Mouse (Mus musculus): ENCODE results near the gene Coq10b. TPM values are rescaled to one million over a fixed set of nuclear protein-coding genes. Genes with fewer than 3 reads are reported as not detected.
"Not testable (repeated sequence)": the region's sequence is repeated elsewhere in the genome, so short reads cannot be mapped to it uniquely, and the experiment has no call there.

Coq10b gene
- total RNA-seq, 2 experiments from 2014 or later = 24.2 to 67.0 TPM

DNA sequence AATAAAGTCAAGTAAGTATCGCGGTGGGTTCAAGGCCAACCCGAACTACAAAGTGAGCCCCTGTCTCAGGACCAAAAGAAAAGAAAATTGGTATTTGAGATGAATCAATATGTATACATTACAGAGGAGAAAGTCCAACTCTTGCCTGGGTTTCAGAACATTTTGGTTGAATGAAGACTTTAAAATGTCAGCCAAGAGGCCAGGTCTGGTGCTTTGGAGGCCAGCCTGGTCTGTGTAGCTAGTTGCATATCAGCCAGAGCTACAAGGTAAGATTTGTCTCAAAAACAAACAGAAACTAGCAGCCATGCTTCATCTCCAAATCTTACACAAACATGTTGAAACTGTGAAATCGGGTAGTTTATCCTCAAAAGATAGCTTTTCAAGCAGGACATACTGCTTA lies 1.0 kb downstream of the Coq10b start:
- DNase-seq (ENCODE audit: low spot score) = no peak
- intact Hi-C loops (cut with DNase I) = loop anchor here (2.0 kb wide), 1 partner anchor 33 kb away; no protein-coding TSS in a partner anchor

DNA sequence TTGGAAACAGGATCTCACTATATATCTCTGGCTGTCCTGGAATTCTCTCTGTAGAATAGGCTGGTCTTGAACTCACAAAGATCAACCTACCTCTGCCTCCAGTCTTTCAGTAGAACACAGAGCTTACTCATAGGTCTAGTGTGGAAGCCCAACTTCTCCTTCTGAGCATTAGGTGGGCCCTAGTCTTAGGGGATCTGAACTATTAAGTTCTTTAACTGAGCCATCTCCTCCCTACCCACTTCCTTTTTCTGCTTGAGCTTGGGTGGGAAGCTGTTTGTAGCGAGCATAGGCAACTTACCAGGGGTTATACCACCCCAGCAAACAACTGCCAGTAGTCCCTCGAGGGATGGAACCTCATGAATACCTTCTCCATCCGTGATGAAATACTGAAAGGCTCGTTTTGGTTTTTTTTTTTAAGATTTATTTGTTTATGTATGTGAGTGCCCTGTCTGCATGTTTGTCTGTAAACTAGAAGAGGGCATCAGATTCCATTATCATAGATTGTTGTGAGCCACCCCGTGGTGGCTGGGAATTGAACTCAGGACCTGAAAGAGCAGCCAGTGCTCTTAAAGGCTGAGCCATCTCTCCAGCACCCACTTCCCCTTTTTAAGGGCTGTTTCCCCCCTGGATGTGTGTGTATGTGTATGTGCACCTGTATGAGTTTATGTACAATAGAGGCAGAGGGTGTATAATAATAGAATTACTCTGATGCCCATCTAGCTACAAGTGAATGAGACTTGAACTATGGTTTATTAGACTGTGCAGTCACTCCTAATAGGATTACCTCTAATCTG lies 2.9 kb downstream of the Coq10b start:
- intact Hi-C loops (cut with DNase I) = no loop called here
- no peak for DNase-seq (ENCODE audit: low spot score)

DNA sequence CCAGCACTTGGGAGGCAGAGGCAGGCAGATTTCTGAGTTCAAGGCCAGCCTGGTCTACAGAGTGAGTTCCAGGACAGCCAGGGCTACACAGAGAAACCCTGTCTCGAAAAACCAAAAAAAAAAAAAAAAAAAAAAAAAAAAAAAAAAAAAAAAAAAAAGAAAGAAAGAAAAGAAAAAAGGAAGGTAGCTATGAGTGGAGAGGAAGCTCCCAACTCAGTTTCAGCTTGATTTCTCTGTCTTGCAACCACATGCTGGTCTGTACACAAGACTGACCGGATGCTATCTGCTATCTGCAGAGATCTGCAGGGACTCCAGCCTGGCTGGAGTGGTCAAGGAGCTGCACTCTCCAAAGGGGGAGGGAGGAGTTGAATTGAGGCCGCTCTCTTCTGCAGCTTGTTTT lies 5.8 kb downstream of the Coq10b start:
- intact Hi-C loops (cut with DNase I); DNase-seq (ENCODE audit: low spot score): not testable (repeated sequence)

DNA sequence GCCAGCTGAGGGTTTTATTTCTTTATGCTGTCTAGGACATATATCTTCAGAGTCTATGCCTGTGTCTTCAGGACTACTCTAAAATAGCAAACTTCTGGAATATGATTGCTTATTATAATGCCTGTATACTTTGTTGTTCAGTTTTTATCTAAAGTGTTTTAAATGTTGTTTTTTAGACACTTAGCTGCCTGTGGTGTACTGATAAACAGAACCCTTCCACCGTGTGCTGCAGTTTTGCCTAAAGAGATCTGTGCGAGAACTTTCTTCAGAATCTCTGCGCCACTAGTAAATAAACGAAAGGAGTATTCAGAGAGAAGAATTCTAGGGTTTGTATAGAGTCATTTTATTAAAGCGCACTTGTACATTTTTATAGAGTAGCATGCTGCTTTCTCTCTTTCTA lies 8.5 kb downstream of the Coq10b start:
- DNase-seq (ENCODE audit: low spot score) = no peak
- intact Hi-C loops (cut with DNase I) = no loop called here

DNA sequence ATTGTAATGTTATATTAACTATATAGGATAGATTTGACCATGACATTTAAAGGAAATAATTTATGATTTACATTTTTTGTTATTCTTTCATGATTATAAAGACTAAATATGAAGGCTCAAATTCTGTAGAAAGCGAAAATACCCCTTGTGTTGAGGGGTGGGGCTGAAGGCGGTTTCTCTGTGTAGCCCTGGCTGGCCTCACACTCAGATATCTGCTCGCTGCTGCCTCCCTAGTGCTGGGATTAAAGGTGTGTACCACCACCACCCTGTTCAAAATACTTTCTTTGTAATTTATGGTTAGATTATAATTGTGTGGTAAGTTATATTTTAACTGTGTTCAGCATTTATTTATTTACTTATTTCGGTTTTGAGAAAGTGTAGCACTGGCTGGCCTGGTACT lies 9.2 kb downstream of the Coq10b start:
- intact Hi-C loops (cut with DNase I) = no loop called here
- DNase-seq (ENCODE audit: low spot score) = no peak

DNA sequence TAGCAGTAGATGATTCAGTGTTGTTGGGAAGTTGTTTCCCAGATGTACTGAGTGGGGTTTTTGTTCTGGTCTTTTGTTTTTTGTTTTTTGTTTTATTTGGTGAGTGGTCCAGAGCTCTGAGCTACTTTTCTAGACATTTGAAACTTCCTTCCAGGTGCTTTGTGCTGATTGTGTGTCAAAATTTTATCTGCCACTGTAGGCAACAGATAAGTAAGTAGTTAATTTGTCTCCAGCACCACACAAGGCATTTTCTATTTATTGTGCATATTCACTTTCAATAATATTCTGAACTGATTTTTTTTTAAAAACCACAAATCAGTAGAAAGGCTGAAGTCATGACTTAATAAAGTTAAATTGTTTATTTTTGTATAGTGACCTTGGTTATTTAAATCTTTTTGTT lies 19.8 kb downstream of the Coq10b start:
- intact Hi-C loops (cut with DNase I); DNase-seq (ENCODE audit: low spot score): not testable (repeated sequence)

DNA sequence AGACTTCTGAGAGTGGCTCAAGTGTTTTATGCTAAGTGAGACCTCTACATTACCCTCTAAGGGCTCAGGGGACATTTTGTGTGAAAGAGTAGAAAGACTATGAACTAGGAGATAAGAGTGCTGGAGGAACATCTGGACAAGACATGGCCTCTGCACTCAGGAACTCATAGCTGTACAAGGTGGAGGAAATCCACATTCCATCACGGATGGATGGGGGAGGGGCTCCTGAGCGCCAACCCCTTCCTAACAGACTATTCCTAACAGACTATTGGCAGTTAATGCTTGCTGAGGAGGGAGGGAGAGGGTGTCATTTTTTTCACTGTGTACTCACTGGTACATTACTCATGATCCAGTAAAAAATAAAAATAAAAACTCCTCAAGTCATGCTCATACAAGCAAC lies 22.2 kb downstream of the Coq10b start:
- DNase-seq (ENCODE audit: low spot score) = no peak

DNA sequence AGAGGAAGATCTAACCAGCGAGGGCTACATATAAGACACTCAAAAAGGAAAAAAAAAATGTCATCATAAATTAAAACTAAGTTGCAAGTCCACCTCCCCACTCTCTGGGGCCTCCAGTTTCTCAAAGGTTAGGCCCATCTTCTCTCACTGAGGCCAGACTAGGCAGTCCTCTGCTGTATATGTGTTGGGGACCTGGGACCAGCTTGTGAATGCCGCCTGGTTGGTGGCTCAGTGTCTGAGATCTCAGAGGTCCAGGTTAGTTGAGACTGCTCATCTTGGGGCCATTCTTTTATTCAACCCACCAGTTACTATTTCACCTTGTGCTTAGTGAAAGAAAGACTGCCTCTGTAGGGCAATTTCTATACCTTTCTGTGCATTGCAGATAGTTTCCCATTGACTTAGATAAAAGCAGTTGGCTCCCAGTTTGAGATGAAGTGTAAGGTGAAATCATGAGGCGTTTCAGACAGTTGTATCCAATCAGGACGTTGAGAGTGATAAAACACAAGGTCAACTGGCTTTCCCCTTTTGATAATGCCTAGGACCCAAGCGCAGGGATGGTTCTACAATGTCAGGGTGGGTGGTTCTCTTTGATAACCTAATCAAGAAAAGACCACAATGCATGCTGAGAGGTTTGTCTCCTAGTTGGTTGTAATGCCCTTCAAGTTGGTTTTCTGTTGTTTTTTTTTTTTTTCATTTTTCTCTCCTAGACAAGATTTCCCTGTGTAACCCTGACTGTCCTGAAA lies 23.3 kb downstream of the Coq10b start:
- no peak for DNase-seq (ENCODE audit: low spot score)
- intact Hi-C loops (cut with DNase I) = no loop called here

More for the DNA sequence above, 22.2 kb downstream of the Coq10b start:
- intact Hi-C loops (cut with DNase I) = no loop called here

DNA sequence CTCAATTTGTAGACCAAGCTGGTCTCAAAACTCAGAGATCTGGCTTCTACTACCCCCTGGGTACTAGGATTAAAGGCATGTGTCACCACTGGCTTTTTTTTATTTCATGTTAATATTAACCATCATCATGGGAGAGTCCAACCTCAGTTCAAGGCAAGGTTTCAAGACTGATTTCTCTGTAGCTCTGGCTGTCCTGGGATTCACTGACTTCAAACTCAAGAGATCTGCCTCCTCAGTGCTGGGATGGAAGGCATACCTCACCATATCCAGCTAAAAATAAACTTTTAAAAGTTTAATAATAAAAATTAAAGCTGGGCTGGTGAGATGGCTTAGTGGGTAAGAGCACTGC lies 23.8 kb downstream of the Coq10b start:
- no peak for DNase-seq (ENCODE audit: low spot score)
- intact Hi-C loops (cut with DNase I) = no loop called here

DNA sequence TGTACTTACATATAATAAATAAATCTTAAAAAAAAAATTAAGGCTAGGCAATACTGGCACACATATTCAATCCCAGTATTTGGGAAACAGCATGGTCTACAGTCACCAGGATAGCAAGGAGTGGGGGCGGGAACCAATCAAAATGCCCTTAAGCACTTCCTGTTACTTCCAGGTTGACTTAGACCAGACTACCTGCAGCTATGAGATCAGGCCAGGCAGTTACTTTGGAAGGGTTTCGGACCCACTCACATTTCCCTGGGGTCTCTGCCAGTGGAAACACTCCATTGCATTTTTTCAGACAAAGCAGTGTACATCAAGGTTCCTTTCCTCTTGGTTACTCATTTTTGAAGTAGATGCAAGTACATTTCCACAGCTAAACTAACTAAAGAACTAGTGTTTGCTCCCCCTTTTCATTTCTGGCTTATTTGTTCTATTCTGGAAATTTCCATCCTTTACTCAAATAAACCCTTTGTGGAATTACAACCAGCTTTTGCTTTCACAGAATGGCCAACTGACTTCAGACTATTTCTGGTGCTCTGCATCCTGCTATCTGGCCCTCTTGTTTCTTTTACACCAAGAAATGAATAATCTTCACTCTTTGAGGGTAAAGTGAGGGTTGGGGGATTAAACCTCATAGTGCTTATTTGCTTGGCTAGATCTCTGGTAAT lies 24.4 kb downstream of the Coq10b start:
- no peak for DNase-seq (ENCODE audit: low spot score)
- intact Hi-C loops (cut with DNase I) = no loop called here

DNA sequence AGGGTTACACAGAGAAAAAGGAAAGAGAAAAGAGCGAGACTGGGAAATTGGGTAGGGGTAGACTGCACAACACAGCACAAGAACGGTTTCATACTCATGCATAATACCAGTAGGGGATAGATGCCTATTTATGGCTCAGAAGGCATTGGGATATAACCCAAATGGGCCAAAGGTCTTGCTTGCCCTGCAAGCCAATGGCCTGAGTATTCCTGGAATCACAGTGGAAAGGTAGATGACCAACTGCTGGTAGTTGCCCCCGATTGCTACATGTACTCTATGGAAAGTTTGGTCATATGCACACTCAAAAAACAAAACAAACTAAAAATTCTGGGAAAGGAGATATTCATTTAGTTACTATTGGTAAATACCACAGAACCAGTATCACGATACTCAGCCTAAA lies 27.1 kb downstream of the Coq10b start:
- no peak for DNase-seq (ENCODE audit: low spot score)
- intact Hi-C loops (cut with DNase I) = no loop called here

DNA sequence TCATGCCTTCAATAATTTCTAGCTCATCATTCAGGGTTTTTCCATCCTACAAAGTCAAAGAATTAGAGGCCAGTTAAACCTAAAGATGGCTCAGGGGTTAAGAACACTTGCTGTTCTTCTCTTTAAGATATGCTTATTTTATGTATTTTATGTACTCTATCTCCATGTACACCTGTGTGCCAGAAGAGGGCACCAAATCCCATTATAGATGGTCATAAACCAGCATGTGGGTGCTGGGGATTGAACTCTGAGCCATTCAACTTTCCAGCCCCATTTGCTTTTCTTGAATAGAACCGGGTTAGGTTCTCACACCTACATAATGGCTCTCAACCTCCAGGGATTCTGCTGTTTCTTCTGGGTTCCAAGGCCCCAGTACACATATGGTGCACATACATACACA lies 29.5 kb downstream of the Coq10b start:
- no peak for DNase-seq (ENCODE audit: low spot score)
- intact Hi-C loops (cut with DNase I) = no loop called here

DNA sequence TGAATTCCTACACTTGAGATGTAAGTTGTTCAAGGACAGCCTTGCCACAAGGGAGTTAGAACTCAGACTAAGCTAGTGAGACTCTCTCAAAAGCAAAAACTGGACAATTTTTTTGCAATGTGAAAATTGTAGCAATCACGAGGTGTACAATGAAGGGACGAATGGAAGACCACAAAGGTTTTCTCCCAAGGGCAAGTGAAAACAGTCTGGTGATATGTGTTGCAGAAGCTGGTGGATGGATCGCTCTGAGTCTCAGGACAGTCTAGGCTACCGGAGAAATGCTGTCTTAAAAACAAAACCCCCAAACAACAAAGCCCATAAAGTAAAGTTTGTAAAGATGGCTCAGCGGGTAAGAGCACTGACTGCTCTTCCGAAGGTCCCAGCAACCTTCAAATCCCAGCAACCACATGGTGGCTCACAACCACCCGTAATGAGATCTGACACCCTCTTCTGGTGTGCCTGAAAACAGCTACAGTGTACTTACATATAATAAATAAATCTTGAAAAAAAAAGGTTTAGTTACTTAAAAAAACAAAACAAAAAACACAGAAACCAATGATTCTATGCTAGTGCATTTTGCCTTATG lies 33.3 kb downstream of the Coq10b start:
- intact Hi-C loops (cut with DNase I) = loop anchor here (2.0 to 5.0 kb wide), 2 partner anchors 33 to 151 kb away; partner anchors contain the start of genes Coq10b and Mars2
- no peak for DNase-seq (ENCODE audit: low spot score)

DNA sequence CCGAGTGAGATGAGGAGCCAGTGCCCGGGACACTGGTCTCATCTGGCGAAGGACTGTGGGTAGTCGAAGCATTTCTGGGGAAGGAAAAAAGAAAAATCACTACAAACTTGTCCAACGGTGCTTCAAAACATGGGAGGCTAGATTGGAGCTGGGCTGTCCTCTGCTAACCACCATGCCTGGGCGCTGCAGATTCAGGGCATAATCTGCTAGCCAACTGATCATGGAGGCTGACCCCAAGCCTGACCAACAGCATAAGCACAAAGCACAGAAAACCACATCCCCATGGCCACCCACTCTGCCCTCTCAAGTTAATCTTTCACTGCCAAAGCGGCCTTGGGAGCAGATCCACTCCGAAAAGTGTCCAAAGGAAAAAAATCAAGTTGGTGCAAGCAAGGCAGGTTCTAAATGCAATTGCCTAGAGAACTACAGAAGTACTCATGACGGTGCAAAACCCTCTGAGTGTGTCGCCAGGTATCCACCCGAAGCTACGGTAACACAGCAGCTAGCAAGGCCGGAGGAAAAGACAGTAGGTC lies 34.4 kb downstream of the Coq10b start:
- no peak for DNase-seq (ENCODE audit: low spot score)
- intact Hi-C loops (cut with DNase I) = loop anchor here (1.0 to 5.0 kb wide), 4 partner anchors 34 to 150 kb away; partner anchors contain the start of genes Coq10b, Mars2, Mob4 and Sf3b1

DNA sequence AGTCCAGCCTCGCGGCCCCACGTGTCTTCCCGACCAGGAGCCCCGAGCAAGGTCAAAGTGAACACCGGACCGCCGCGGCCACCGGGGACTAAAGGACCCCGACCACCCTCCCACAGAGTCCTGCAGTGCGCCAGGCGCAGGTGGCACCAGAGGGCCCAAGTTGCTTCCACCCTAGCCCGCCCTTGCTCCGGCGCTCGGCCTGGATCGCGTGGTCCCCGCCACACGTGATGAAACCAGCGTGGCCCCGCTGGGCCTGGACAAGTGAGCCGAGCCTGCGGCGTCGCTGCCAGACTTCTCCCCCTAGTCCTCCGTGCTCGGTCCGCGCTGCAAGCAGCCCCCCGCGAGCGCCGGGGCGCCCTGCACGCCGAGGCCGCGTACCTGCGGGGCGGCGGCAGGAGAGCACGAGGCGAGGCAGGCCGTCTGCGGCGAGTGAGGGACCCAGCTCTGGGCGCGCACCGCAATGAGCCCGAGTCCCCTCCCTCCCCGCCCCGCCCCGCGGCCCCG lies 34.9 kb downstream of the Coq10b start:
- intact Hi-C loops (cut with DNase I) = loop anchor here (1.0 to 5.0 kb wide), 4 partner anchors 35 to 150 kb away; partner anchors contain the start of genes Coq10b, Mars2, Mob4 and Sf3b1
- DNase-seq (ENCODE audit: low spot score) = peak; percentile 46

DNA sequence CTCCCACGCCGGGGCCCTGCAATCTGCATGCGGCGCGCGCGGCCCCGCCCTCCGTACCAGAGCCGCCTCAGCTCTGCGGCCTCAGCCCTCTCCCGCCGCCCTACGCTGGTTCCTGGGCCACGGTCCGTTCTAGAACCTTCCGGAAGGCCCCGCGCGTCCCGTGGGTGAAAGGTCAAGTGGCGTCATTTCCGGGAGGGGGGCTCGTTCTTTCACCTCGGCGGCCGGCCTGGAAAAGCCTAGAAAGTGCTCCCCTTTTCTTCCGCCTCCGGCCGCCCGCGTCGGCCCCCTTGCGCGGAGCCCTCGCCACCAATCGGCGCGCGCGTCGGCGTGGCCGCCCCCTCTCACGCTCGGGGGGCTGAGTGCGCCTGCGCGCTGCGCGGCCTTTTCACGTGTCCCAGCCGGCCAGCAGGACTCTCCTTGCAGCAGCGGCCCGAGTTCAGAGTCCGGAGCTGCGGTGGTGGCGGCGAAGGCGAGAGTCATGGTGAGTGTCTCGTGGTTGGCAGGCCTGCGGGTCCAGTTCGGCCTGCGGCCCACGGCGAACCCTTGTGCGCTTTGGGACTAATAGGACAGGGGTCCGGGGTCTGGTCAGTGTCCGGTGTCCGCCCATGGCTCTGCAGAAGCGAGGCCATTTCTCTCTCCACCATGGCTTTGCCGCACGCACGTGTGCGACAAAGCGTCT lies 35.5 kb downstream of the Coq10b start, which contains the start of the genes Hspe1 and Hspd1:
Gene Hspe1, plus strand, starts transcription at position 201 of the 679 bp plus-strand sequence.
Gene Hspd1, minus strand, starts transcription at position 312 of the 679 bp plus-strand sequence.
- intact Hi-C loops (cut with DNase I) = loop anchor here (1.0 to 5.0 kb wide), 4 partner anchors 35 to 149 kb away; partner anchors contain the start of genes Coq10b, Mars2, Mob4 and Sf3b1
- DNase-seq (ENCODE audit: low spot score) = peak; percentile 97

DNA sequence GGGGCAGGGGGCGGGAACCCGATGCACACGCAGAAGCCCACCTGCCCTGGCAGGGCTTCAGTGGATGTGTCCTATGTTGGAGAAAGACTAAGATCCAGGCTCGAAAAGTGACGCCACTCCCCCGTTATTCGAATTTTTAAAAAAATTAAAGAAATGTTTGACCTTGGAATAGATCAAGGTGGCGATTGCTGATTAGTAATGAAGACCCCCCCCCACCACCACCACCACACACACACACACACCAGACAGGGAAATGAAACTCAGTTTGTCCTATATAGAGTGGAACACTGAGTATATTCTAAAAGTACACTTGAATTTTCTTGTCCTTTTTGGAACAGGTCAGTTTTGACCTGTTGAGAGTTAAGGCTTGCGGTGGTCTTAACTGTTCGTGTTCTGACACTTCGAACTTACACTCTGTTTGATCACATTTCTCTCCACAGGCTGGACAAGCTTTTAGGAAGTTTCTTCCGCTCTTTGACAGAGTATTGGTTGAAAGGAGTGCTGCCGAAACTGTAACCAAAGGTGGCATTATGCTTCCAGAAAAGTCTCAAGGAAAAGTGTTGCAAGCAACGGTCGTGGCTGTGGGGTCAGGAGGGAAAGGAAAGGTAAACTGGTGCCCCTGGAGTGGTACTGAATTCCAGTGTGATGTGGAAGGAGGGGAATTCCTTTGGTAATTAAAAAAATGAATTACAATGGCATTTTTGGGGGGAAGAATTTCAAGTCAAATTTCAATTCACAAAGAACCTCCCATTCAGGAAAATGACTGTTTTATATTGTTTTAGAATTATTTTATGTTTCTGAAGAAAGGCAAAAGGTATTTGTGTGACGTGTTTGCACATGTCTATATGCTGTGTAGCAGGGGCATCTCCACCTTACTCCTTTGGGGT lies 36.3 kb downstream of the Coq10b start:
- DNase-seq (ENCODE audit: low spot score) = no peak
- intact Hi-C loops (cut with DNase I) = loop anchor here (5.0 kb wide), 1 partner anchor 148 kb away; the partner anchor contains the start of gene Mars2

Measured in heart, postnatal 25 days (tissue).